ENCODE assay signal across 26 mouse cellular contexts in the genomic region with DNA sequence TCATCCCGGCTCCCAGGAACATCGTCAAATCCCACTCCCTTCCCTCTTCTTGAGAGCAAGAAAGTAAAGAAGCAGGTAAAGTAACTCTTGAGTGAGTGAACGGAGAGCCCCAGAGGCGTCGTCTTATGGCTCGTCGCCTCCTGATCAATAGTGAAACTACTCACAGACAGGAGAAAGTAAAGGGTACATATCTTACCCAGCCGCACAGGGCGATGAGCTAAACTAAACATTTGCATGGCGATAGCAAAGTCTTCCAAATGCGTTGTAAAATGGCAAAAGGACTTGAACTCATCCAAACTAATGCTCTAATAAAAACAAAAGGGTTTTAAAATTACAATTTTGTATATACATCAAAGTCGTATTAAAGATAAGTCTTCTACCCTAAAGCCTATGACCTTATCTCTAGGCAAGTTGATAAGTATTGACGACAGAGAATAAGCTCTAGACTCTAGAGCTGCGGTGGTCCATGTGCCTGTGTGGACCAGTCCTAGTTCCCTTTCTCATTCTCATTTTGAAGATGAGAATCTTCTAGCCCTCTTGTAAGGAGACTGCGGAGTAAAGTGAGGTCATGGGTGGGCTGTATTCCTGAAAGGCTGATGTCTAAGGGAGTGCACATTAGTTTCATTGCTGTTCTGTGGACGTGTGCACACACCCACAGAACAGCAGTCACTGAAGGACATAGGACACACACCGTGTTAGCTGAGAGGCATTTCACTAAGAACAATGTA.
"Had no signal": no experiment of that assay in that cellular context is flagged by ENCODE, and none has a peak within 500 bp of the region (broad histone marks: within the 10 kb centered on the region; RNA-seq: fewer than 3 reads in every experiment).

No protein-coding gene starts in this region.

- H3K9ac ChIP-seq: heart, embryonic 13.5 days; heart, embryonic 15.5 days; hindbrain, embryonic 13.5 days; hindbrain, embryonic 15.5 days; kidney, embryonic 15.5 days; limb, embryonic 13.5 days; limb, embryonic 15.5 days; liver, embryonic 12.5 days; liver, embryonic 14.5 days had no signal

- H3K9me3 ChIP-seq: heart, embryonic 15.5 days; hindbrain, embryonic 13.5 days; hindbrain, embryonic 15.5 days; kidney, embryonic 15.5 days; limb, embryonic 13.5 days; limb, embryonic 15.5 days had no signal

- H3K27me3 ChIP-seq: heart, embryonic 13.5 days; heart, embryonic 15.5 days; hindbrain, embryonic 13.5 days; hindbrain, embryonic 15.5 days; kidney, embryonic 15.5 days; limb, embryonic 13.5 days; limb, embryonic 15.5 days; liver, embryonic 12.5 days had no signal

- H3K4me2 ChIP-seq: heart, embryonic 11.5 days; heart, embryonic 13.5 days; heart, embryonic 15.5 days; hindbrain, embryonic 13.5 days; hindbrain, embryonic 15.5 days; kidney, embryonic 15.5 days; limb, embryonic 13.5 days; limb, embryonic 15.5 days; liver, embryonic 12.5 days had no signal

- DNase-seq: gastrocnemius, postnatal 14 days; gastrocnemius, postnatal 36 days; heart, adult 11 months; heart, adult 2 months; heart, postnatal 14 days; heart, postnatal 36 days; kidney, adult 11 months; kidney, adult 2 months; kidney, adult 9 months; kidney, postnatal 14 days; kidney, postnatal 36 days; layer of hippocampus, adult 9-11 months; layer of hippocampus, postnatal 36 days; left cerebral cortex, postnatal 4 days had no signal

- H3K27ac ChIP-seq: heart, adult 2 months; heart, embryonic 13.5 days; heart, embryonic 15.5 days; hindbrain, embryonic 13.5 days; hindbrain, embryonic 15.5 days; hindbrain, postnatal 0 days; kidney, embryonic 15.5 days; kidney, postnatal 0 days; limb, embryonic 13.5 days; limb, embryonic 15.5 days; liver, embryonic 12.5 days; liver, embryonic 14.5 days had no signal

- ATAC-seq: hindbrain, postnatal 0 days; liver, embryonic 12.5 days had no signal

- H3K4me3 ChIP-seq: heart, adult 2 months; heart, embryonic 13.5 days; heart, embryonic 15.5 days; hindbrain, embryonic 13.5 days; hindbrain, embryonic 15.5 days; kidney, embryonic 15.5 days; limb, embryonic 13.5 days; limb, embryonic 15.5 days; liver, embryonic 12.5 days had no signal
